Mouse (Mus musculus) erythroblast, embryonic 14.5 days (primary cell): ENCODE data around the gene Eif3a.

Experiments used
- GATA1 ChIP-seq: IDR thresholded peaks from 2 replicates; pipeline ENCODE4 v1.6.1; 2012; ENCODE audit warnings: low read length, inconsistent platforms, mixed read lengths
- TAL1 ChIP-seq: IDR thresholded peaks from 3 replicates; pipeline ENCODE4 v1.6.1; 2012; ENCODE audit warnings: low read length, inconsistent platforms, mixed read lengths

GRCm38 (mm10) chr19:60784712-60785111 is 5.7 kb downstream of the Eif3a start:
- TF ChIP-seq TAL1: no peak
- TF ChIP-seq GATA1: no peak
